Mouse (Mus musculus) C2C12 (cell line): ENCODE data around the gene Actb. TPM values are rescaled to one million over a fixed set of nuclear protein-coding genes. Genes with fewer than 3 reads are reported as not detected.

Experiments used
- H3K27me3 ChIP-seq: one replicate; pipeline ENCODE4 v1.6.1; 2011; ENCODE audit not compliant: control insufficient read depth, insufficient read depth, insufficient read length
- H3K36me3 ChIP-seq: one replicate; pipeline ENCODE4 v1.6.1; 2011; ENCODE audit not compliant: control insufficient read depth, insufficient read depth
- H3K4me3 ChIP-seq: one replicate; pipeline ENCODE4 v1.5.1; 2011; ENCODE audit warnings: mild to moderate bottlenecking, control low read depth; ENCODE audit not compliant: poor library complexity, insufficient read depth, severe bottlenecking
- H3K79me2 ChIP-seq: one replicate; pipeline ENCODE4 v1.6.1; 2011; ENCODE audit not compliant: control insufficient read depth, insufficient read depth
- H3K79me3 ChIP-seq: one replicate; pipeline ENCODE4 v1.6.1; 2011; ENCODE audit warnings: low read depth, control low read depth
- H3ac ChIP-seq: one replicate; pipeline ENCODE3; 2011; ENCODE audit warnings: low read depth; ENCODE audit not compliant: control insufficient read depth, insufficient read length
- CEBPB ChIP-seq: IDR thresholded peaks from one replicate; pipeline ENCODE4 v1.6.1; 2011; ENCODE audit warnings: low read depth, mild to moderate bottlenecking, control low read depth, moderate library complexity
- CTCF ChIP-seq: IDR thresholded peaks from one replicate; pipeline ENCODE4 v1.5.1; 2011; ENCODE audit not compliant: control insufficient read depth, insufficient read depth, insufficient read length
- FOSL1 ChIP-seq: IDR thresholded peaks from one replicate; pipeline ENCODE4 v1.8.0; 2011; ENCODE audit warnings: mild to moderate bottlenecking, low read length; ENCODE audit not compliant: poor library complexity, insufficient read depth, severe bottlenecking
- MAX ChIP-seq: IDR thresholded peaks from one replicate; pipeline ENCODE4 v1.6.1; 2011; ENCODE audit warnings: mild to moderate bottlenecking, control low read depth
- MYOD1 ChIP-seq: IDR thresholded peaks from one replicate; pipeline ENCODE4 v1.6.1; 2011; ENCODE audit warnings: low read depth; ENCODE audit not compliant: control insufficient read depth, insufficient read length
- MYOG ChIP-seq: IDR thresholded peaks from one replicate; pipeline ENCODE4 v1.6.1; 2011; ENCODE audit not compliant: control insufficient read depth, insufficient read length; ENCODE audit errors: extremely low read depth
- USF1 ChIP-seq: IDR thresholded peaks from one replicate; pipeline ENCODE4 v1.6.1; 2011; ENCODE audit warnings: low read depth, mild to moderate bottlenecking, control low read depth, moderate library complexity
- polyA plus RNA-seq: library from polyadenylated mRNA; unstranded; fragments of >200 nt; fragmentation: generic; extraction: Trizol; gene quantifications from one replicate; pipeline ENCODE4 v1.2.1, GENCODE M21; 2012; ENCODE audit warnings: missing spikeins

Actb gene
- polyA plus RNA-seq, 1 experiment = 6,665 TPM

DNA sequence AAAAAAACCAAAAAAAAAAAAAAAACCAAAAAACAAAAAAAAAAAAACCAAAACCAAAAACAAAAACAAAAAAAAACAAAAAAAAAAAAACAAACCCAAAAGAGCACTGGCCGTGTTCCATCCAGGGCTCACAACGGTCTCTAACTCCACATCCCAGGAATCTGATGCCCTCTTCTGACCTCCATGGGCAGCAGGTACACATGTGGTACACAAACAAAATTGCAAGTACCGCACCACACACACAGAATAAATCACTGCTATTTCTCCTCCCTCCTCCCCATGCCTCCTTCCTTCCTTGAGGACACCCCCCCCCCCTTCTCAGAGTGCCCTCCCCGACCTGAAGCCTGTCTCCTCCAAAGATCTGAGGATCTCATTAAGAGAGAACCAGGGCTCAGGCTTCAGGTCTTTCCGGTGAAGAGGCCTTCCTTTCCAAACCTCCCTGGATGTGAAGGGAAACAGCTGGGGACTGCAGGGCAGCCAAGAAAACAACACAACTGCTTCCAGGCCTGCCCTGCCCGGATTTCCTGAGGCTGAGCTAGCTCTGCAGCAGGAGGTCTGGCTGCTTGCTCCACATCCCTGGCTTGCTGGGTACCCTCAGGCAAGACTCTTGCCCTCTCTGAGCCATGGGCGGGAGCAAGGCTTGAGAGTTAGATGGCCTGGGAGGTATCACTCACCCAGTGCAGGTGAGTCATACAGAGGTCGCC is 38.6 kb upstream of the Actb start:
- H3K79me3 ChIP-seq = no peaks in the 10 kb centered on the region
- H3K27me3 ChIP-seq = no peaks in the 10 kb centered on the region
- TF ChIP-seq MYOG (no peak), USF1 (no peak), FOSL1 (no peak), MYOD1 (no peak)
- H3K36me3 ChIP-seq = no peaks in the 10 kb centered on the region
- H3ac ChIP-seq = no peak overlapping the region
- no peak overlapping the region for H3K4me3 ChIP-seq
- no peaks in the 10 kb centered on the region for H3K79me2 ChIP-seq

DNA sequence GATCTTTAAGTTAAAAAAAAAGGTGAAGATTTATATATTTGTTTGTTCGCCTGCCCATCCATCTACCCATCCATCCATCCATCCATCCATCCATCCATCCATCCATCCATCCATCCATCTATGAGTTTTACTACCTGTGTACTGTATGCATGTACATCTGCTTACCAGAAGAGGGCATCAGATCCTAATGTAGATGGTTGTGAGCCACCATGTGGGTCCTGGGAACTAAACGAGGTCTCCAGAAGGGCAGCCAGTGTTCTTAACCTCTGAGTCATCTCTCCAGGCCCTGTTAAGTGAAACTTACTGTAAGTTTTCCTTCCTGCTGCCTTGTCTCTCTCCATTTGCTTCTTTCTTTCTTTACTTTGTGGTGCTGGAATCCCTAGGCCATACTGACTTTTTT is 33.8 kb upstream of the Actb start:
- Histone ChIP-seq H3K4me3 (no peak overlapping the region), H3ac (no peak overlapping the region), H3K27me3 (no peaks in the 10 kb centered on the region), H3K79me2 (no peaks in the 10 kb centered on the region), H3K36me3 (no peaks in the 10 kb centered on the region), H3K79me3 (no peaks in the 10 kb centered on the region)
- TF ChIP-seq CEBPB (no peak), FOSL1 (no peak), MYOG (no peak), CTCF (no peak), USF1 (no peak), MAX (no peak), MYOD1 (no peak)

DNA sequence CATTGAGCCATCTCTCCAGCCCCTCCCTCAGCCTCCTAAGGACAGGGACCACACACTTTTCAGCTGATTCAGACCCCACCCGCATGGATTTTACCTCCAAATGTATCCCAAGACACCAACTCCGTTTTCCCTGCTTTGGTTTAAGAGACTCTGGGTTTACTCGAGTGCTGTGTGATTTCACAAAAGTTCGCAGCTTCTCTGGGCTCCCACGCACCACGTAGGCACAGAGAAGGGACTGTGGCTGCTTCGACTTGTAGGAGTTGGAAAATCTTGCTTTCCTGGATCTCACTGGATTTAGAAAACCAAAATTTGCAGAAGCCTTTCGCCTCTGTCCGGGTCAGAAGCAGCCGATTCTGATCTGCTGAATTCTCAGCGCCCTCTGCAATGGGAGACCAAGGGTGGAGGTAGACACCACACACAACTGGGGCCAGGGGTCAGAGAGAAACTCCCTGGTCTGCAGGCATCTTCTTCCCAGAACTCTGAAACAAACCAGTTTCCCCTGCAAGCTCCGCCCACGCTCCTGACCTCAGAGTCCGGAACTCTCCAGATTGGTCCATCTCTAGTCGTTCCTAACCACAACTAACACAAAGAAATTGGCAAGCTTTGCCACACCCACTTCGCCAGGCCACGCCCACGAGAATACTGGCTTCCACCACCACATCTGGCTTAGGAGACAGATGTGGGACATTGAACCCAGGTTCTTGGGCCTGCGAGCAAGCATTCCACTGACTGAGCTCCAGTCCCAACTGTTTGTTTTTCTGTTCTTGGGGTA is 31.6 kb upstream of the Actb start:
- H3K27me3 ChIP-seq = no peaks in the 10 kb centered on the region
- no peaks in the 10 kb centered on the region for H3K36me3 ChIP-seq
- H3K79me3 ChIP-seq = no peaks in the 10 kb centered on the region
- TF ChIP-seq USF1 (no peak), CTCF (no peak), CEBPB (no peak), MAX (no peak), MYOD1 (no peak), MYOG (no peak), FOSL1 (no peak)
- no peak overlapping the region for H3K4me3 ChIP-seq
- no peaks in the 10 kb centered on the region for H3K79me2 ChIP-seq
- no peak overlapping the region for H3ac ChIP-seq

DNA sequence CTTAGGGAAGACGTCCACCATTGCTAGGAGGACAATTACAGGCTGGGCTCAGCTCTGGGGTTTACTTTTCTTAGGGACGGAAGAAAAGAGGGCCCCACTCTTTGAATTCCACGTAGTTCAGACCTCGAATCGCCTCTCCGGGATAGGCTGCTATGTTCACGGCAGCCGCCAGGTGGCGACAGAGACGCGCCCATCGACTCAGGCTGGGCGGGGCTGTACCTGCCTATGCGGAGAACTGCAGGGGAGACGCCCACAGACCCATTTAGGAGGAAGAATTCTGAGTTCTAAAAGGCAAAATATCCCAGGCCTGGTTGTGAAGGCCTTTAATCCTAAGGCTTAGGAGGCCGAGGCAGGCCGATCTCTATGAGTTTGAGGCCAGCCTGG is 29.8 kb upstream of the Actb start:
- Histone ChIP-seq H3K36me3 (no peaks in the 10 kb centered on the region), H3K4me3 (no peak overlapping the region)
- TF ChIP-seq MYOD1 (no peak), MAX (peak; percentile 20), CEBPB (no peak), MYOG (no peak), CTCF (peak; percentile 95), FOSL1 (no peak), USF1 (no peak)

DNA sequence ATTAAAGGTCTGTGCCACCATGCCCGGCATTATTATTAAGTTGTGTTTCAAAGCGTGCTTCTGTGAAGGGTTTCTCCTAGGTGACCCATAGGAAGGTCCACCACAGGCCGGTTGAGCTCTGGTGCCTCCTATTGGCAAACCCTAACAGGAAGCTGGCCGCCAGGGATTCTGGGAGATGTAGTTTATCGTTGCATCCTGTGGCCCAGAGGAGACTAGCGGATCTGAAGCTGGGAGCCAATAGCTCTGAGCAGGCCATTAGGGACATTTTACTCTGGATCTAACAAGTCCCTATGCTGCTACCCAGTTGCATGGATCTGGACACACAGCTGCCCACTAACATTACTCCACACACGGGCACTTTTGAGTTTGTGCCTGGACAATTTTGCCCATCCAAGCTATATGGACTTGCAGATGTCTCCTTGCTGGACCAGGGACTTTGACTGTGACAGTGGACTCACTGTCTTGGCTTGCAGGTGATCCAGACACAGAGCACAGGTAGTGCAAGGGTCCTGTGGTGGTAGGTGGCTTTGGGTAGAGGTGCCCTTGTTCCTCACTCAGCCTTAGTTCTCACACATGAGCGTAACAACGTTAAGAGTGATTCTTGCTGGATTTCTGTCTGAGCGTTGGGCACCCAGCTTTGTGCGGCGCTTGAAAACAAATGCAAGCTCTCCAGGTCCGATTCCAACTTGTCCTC is 29.2 kb upstream of the Actb start:
- TF ChIP-seq CTCF (no peak), USF1 (no peak), MAX (no peak), MYOG (no peak), MYOD1 (no peak), CEBPB (no peak), FOSL1 (no peak)
- no peak overlapping the region for H3K4me3 ChIP-seq
- H3K27me3 ChIP-seq = no peaks in the 10 kb centered on the region

More for the DNA sequence above, 29.8 kb upstream of the Actb start:
- H3K27me3 ChIP-seq = no peaks in the 10 kb centered on the region
- H3ac ChIP-seq = peak overlapping the region; percentile 20
- H3K79me3 ChIP-seq = peaks cover 2% of the 10 kb centered on the region
- H3K79me2 ChIP-seq = peaks cover 2% of the 10 kb centered on the region

DNA sequence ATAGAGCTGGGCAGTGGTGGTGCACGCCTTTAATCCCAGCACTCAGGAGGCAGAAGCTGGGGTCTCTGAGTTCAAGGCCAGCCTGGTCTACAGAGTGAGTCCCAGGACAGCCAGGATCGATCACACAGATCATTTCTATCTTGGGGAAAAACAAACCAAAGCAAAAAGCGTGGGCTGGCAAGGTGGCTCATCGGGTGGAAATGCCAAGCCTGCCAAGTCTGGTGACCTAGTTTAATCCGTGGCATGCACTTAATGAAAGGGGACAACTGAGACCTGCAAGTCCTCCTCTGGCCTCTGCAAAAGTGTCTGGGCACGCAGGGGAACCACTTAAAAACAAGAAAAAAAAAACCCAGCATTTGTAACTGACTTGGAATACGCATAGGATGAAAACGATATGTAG is 26.2 kb upstream of the Actb start:
- Histone ChIP-seq H3K36me3 (no peaks in the 10 kb centered on the region), H3K27me3 (no peaks in the 10 kb centered on the region), H3K79me2 (peaks cover 25% of the 10 kb centered on the region), H3K79me3 (peaks cover 18% of the 10 kb centered on the region), H3ac (no peak overlapping the region), H3K4me3 (no peak overlapping the region)
- TF ChIP-seq MYOG (no peak), USF1 (no peak), FOSL1 (no peak), MAX (no peak), CEBPB (no peak), MYOD1 (no peak), CTCF (no peak)

More for the DNA sequence above, 29.2 kb upstream of the Actb start:
- peaks cover 7% of the 10 kb centered on the region for H3K79me2 ChIP-seq
- peak overlapping the region; percentile 42 for H3ac ChIP-seq
- peaks cover 6% of the 10 kb centered on the region for H3K79me3 ChIP-seq
- no peaks in the 10 kb centered on the region for H3K36me3 ChIP-seq
